Mouse (Mus musculus): ENCODE results near the gene Hivep3. TPM values are rescaled to one million over a fixed set of nuclear protein-coding genes. Genes with fewer than 3 reads are reported as not detected.

The Hivep3 gene
- polyA plus RNA-seq, 1 experiment = 1.4 TPM

GRCm38 (mm10) chr4:120056451-120056850 lies 322.9 kb downstream of the Hivep3 start:
- Histone ChIP-seq H3K36me3 (ENCODE audit: control insufficient read depth, insufficient read depth) (no peaks in the 10 kb centered on the region), H3K27me3 (ENCODE audit: control insufficient read depth, insufficient read depth, insufficient read length) (no peaks in the 10 kb centered on the region), H3K79me2 (ENCODE audit: control insufficient read depth, insufficient read depth) (no peaks in the 10 kb centered on the region), H3K4me3 (ENCODE audit: insufficient read depth, poor library complexity, severe bottlenecking) (no peak overlapping the region), H3K79me3 (ENCODE audit: low read depth) (peaks cover 2% of the 10 kb centered on the region), H3ac (ENCODE audit: control insufficient read depth, insufficient read length, low read depth) (no peak overlapping the region)
- TF ChIP-seq MYOD1 (IDR thresholded peaks at IDR 0.05; ENCODE audit: control insufficient read depth, insufficient read length, low read depth) (no peak), MAX (IDR thresholded peaks at IDR 0.05) (no peak), CTCF (IDR thresholded peaks at IDR 0.05; ENCODE audit: control insufficient read depth, insufficient read depth, insufficient read length) (no peak), FOSL1 (IDR thresholded peaks at IDR 0.05; ENCODE audit: insufficient read depth, low read length, poor library complexity, severe bottlenecking) (no peak), USF1 (IDR thresholded peaks at IDR 0.05; ENCODE audit: low read depth) (no peak), MYOG (IDR thresholded peaks at IDR 0.05; ENCODE audit: control insufficient read depth, extremely low read depth, insufficient read length) (no peak), CEBPB (IDR thresholded peaks at IDR 0.05; ENCODE audit: low read depth) (no peak)

- no peaks in the 10 kb centered on the region for H3K79me2 ChIP-seq (ENCODE audit: control insufficient read depth, insufficient read depth)
- no peak overlapping the region for H3K4me3 ChIP-seq (ENCODE audit: insufficient read depth, poor library complexity, severe bottlenecking)
- H3ac ChIP-seq (ENCODE audit: control insufficient read depth, insufficient read length, low read depth) = no peak overlapping the region
- H3K36me3 ChIP-seq (ENCODE audit: control insufficient read depth, insufficient read depth) = no peaks in the 10 kb centered on the region
- H3K27me3 ChIP-seq (ENCODE audit: control insufficient read depth, insufficient read depth, insufficient read length) = no peaks in the 10 kb centered on the region
- peaks cover 2% of the 10 kb centered on the region for H3K79me3 ChIP-seq (ENCODE audit: low read depth)
- TF ChIP-seq CEBPB (IDR thresholded peaks at IDR 0.05; ENCODE audit: low read depth) (no peak), FOSL1 (IDR thresholded peaks at IDR 0.05; ENCODE audit: insufficient read depth, low read length, poor library complexity, severe bottlenecking) (no peak), MYOD1 (IDR thresholded peaks at IDR 0.05; ENCODE audit: control insufficient read depth, insufficient read length, low read depth) (no peak), CTCF (IDR thresholded peaks at IDR 0.05; ENCODE audit: control insufficient read depth, insufficient read depth, insufficient read length) (no peak), MAX (IDR thresholded peaks at IDR 0.05) (no peak), USF1 (IDR thresholded peaks at IDR 0.05; ENCODE audit: low read depth) (no peak), MYOG (IDR thresholded peaks at IDR 0.05; ENCODE audit: control insufficient read depth, extremely low read depth, insufficient read length) (no peak)
Observed at GRCm38 (mm10) chr4:120057529-120057928, 323.9 kb downstream of the Hivep3 start.

GRCm38 (mm10) chr4:120058157-120058556 lies 324.6 kb downstream of the Hivep3 start:
- no peak overlapping the region for H3K4me3 ChIP-seq (ENCODE audit: insufficient read depth, poor library complexity, severe bottlenecking)
- no peak for TF ChIP-seq MYOD1 (IDR thresholded peaks at IDR 0.05; ENCODE audit: control insufficient read depth, insufficient read length, low read depth)
- no peak for TF ChIP-seq CTCF (IDR thresholded peaks at IDR 0.05; ENCODE audit: control insufficient read depth, insufficient read depth, insufficient read length)
- no peak for TF ChIP-seq FOSL1 (IDR thresholded peaks at IDR 0.05; ENCODE audit: insufficient read depth, low read length, poor library complexity, severe bottlenecking)
- TF ChIP-seq USF1 (IDR thresholded peaks at IDR 0.05; ENCODE audit: low read depth) = no peak
- no peak for TF ChIP-seq CEBPB (IDR thresholded peaks at IDR 0.05; ENCODE audit: low read depth)
- TF ChIP-seq MAX (IDR thresholded peaks at IDR 0.05) = no peak
- no peak for TF ChIP-seq MYOG (IDR thresholded peaks at IDR 0.05; ENCODE audit: control insufficient read depth, extremely low read depth, insufficient read length)
- peaks cover 2% of the 10 kb centered on the region for H3K79me3 ChIP-seq (ENCODE audit: low read depth)
- no peaks in the 10 kb centered on the region for H3K79me2 ChIP-seq (ENCODE audit: control insufficient read depth, insufficient read depth)
- H3K36me3 ChIP-seq (ENCODE audit: control insufficient read depth, insufficient read depth) = no peaks in the 10 kb centered on the region
- no peak overlapping the region for H3ac ChIP-seq (ENCODE audit: control insufficient read depth, insufficient read length, low read depth)
- no peaks in the 10 kb centered on the region for H3K27me3 ChIP-seq (ENCODE audit: control insufficient read depth, insufficient read depth, insufficient read length)

- no peak overlapping the region for H3ac ChIP-seq (ENCODE audit: control insufficient read depth, insufficient read length, low read depth)
- H3K79me2 ChIP-seq (ENCODE audit: control insufficient read depth, insufficient read depth) = no peaks in the 10 kb centered on the region
- no peaks in the 10 kb centered on the region for H3K27me3 ChIP-seq (ENCODE audit: control insufficient read depth, insufficient read depth, insufficient read length)
- no peak for TF ChIP-seq CEBPB (IDR thresholded peaks at IDR 0.05; ENCODE audit: low read depth)
- no peak for TF ChIP-seq FOSL1 (IDR thresholded peaks at IDR 0.05; ENCODE audit: insufficient read depth, low read length, poor library complexity, severe bottlenecking)
- no peak for TF ChIP-seq USF1 (IDR thresholded peaks at IDR 0.05; ENCODE audit: low read depth)
- no peak for TF ChIP-seq CTCF (IDR thresholded peaks at IDR 0.05; ENCODE audit: control insufficient read depth, insufficient read depth, insufficient read length)
- TF ChIP-seq MYOD1 (IDR thresholded peaks at IDR 0.05; ENCODE audit: control insufficient read depth, insufficient read length, low read depth) = no peak
- TF ChIP-seq MYOG (IDR thresholded peaks at IDR 0.05; ENCODE audit: control insufficient read depth, extremely low read depth, insufficient read length) = no peak
- TF ChIP-seq MAX (IDR thresholded peaks at IDR 0.05) = no peak
- no peaks in the 10 kb centered on the region for H3K36me3 ChIP-seq (ENCODE audit: control insufficient read depth, insufficient read depth)
- H3K79me3 ChIP-seq (ENCODE audit: low read depth) = peaks cover 2% of the 10 kb centered on the region
- H3K4me3 ChIP-seq (ENCODE audit: insufficient read depth, poor library complexity, severe bottlenecking) = no peak overlapping the region
Observed at GRCm38 (mm10) chr4:120058794-120059193, 325.2 kb downstream of the Hivep3 start.

GRCm38 (mm10) chr4:120061727-120062126 lies 328.1 kb downstream of the Hivep3 start:
- no peak for TF ChIP-seq FOSL1 (IDR thresholded peaks at IDR 0.05; ENCODE audit: insufficient read depth, low read length, poor library complexity, severe bottlenecking)
- no peak for TF ChIP-seq CEBPB (IDR thresholded peaks at IDR 0.05; ENCODE audit: low read depth)
- no peak for TF ChIP-seq MYOD1 (IDR thresholded peaks at IDR 0.05; ENCODE audit: control insufficient read depth, insufficient read length, low read depth)
- no peak for TF ChIP-seq MAX (IDR thresholded peaks at IDR 0.05)
- no peak for TF ChIP-seq CTCF (IDR thresholded peaks at IDR 0.05; ENCODE audit: control insufficient read depth, insufficient read depth, insufficient read length)
- TF ChIP-seq USF1 (IDR thresholded peaks at IDR 0.05; ENCODE audit: low read depth) = no peak
- no peak for TF ChIP-seq MYOG (IDR thresholded peaks at IDR 0.05; ENCODE audit: control insufficient read depth, extremely low read depth, insufficient read length)
- H3K79me2 ChIP-seq (ENCODE audit: control insufficient read depth, insufficient read depth) = no peaks in the 10 kb centered on the region
- no peak overlapping the region for H3ac ChIP-seq (ENCODE audit: control insufficient read depth, insufficient read length, low read depth)
- H3K79me3 ChIP-seq (ENCODE audit: low read depth) = no peaks in the 10 kb centered on the region
- H3K4me3 ChIP-seq (ENCODE audit: insufficient read depth, poor library complexity, severe bottlenecking) = no peak overlapping the region
- no peaks in the 10 kb centered on the region for H3K27me3 ChIP-seq (ENCODE audit: control insufficient read depth, insufficient read depth, insufficient read length)
- no peaks in the 10 kb centered on the region for H3K36me3 ChIP-seq (ENCODE audit: control insufficient read depth, insufficient read depth)

- no peak for TF ChIP-seq MAX (IDR thresholded peaks at IDR 0.05)
- Histone ChIP-seq H3K36me3 (ENCODE audit: control insufficient read depth, insufficient read depth) (no peaks in the 10 kb centered on the region), H3K79me3 (ENCODE audit: low read depth) (no peaks in the 10 kb centered on the region), H3K4me3 (ENCODE audit: insufficient read depth, poor library complexity, severe bottlenecking) (no peak overlapping the region), H3K79me2 (ENCODE audit: control insufficient read depth, insufficient read depth) (no peaks in the 10 kb centered on the region), H3K27me3 (ENCODE audit: control insufficient read depth, insufficient read depth, insufficient read length) (no peaks in the 10 kb centered on the region), H3ac (ENCODE audit: control insufficient read depth, insufficient read length, low read depth) (no peak overlapping the region)
Observed at GRCm38 (mm10) chr4:120062198-120062597, 328.6 kb downstream of the Hivep3 start.
